Mouse (Mus musculus): ENCODE measurements at regions not wholly inside any gene's neighbourhood (a gene's known extent, or its start where the extent isn't known, plus 50 kb on each side); places are given as distances from the start of the nearest gene placed in this dataset.

DNA sequence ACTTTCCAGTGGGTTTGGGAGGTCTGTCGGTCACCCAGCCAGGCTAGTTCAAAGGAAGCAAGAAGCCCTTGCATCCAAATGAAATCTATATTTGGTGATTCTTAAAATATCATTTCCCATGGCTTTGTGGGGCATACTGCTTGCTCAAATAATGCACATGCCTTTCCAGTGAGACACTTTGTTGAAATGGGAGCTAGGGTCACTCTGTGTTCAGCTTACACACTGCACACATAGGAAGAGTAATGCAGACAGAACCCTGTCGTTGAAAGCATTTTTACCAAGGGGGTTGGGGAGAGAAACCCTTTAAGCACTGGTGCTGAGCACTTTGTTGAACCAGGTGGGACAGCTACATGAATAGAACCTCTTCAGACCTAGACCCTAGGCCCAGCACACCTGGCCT, 59.9 kb upstream of the Tmco5 start:
- Histone ChIP-seq H3K27me3 (ENCODE audit: insufficient read depth, low read length) (no peaks in the 10 kb centered on the region), H3K9ac (replicated peaks; ENCODE audit: low read length) (no peak overlapping the region), H3K4me2 (replicated peaks; ENCODE audit: low read depth, low read length) (no peak overlapping the region), H3K4me1 (ENCODE audit: insufficient read depth, low read length) (peaks cover 1% of the 10 kb centered on the region; the same call in 1 of the 2 replicates), H3K9me3 (ENCODE audit: low read length) (no peaks in the 10 kb centered on the region), H3K4me3 (ENCODE audit: low read length) (no peak overlapping the region), H3K36me3 (ENCODE audit: insufficient read depth, low read length) (no peaks in the 10 kb centered on the region), H3K27ac (ENCODE audit: low read length) (no peak overlapping the region)
- WGBS, result 51% methylated on average over 2 of the region's 2 CpGs
- ATAC-seq (ENCODE audit: low FRiP score, low TSS enrichment), result no peak

DNA sequence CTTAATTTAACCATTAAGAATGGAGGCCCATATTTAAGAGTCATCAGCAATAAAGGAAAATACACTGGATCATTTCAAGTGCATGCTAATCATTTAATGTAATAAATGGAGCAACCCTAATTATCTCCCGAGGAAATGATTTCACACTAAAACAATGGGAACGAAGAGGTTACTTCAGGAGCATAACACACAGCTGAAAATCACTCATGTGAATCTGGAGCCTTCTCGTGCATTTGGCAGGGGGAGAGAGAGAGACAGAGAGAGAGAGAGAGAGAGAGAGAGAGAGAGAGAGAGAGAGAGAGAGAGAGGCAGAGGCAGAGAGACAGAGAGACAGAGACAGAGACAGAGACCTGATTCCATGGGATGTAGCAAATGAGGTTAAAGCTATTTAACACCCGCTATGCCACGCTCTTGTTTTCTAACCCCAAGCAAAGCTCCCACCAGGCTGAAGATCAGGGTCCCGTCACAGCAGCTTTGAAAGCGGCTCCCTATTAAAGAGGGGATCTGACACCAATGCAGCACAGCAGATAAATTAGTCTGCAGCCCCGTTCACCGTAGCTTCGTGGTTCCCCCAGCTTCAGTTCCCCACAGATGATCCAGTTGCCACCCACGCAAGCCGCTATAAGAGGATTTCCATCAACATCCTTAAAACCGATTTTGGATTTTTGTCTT, 59.3 kb upstream of the Tmco5 start:
- ATAC-seq (ENCODE audit: low FRiP score, low TSS enrichment), result no peak

DNA sequence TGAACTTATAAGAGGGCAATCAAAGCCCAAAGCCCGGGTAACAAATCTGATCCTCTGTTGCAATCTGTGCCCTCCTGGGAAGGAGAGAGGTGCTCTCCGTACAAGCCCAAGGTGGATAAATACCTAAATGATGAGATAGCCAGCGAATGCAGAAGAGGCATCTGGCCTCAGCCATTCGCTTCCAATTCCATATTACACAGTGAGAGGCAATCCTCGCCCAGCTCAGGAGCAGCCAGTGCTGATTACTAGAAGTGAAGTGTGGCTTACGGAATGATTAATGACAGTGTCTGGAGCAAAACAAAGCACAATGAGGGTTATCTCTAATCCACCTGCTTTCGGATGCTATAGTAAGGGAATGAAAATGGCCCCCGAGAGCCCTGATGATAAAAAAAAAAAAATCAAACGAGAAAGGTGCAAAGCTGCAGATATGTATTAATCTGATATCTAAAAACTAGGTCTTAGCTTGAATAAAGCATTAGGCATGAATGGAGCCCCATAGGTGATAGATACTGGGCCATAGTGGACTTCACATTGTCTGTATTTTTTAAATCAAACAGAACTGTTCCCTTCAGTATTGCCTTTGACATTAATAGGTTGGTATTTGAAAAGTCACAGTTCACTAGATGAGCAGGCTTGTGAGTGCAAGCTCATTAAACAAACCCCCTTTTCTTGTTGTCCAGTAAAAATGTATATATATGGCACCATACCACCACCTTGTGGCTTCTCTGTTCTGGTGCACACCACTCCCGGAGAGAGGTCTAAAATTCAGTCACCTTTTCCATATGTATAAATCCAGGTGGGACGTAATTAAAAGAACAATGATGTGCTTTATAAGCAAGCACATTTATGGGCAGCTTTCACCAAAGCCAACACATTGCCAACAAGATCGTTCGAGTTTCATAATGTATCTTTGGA, 57.4 kb upstream of the Tmco5 start:
- ATAC-seq (ENCODE audit: low FRiP score, low TSS enrichment), result peak; percentile 27; the same call in 1 of the 2 replicates
- Histone ChIP-seq H3K27ac (ENCODE audit: low read length) (no peak overlapping the region), H3K27me3 (ENCODE audit: insufficient read depth, low read length) (no peaks in the 10 kb centered on the region), H3K36me3 (ENCODE audit: insufficient read depth, low read length) (no peaks in the 10 kb centered on the region), H3K4me2 (replicated peaks; ENCODE audit: low read depth, low read length) (no peak overlapping the region), H3K4me1 (ENCODE audit: insufficient read depth, low read length) (no peaks in the 10 kb centered on the region), H3K9ac (replicated peaks; ENCODE audit: low read length) (no peak overlapping the region), H3K9me3 (ENCODE audit: low read length) (no peaks in the 10 kb centered on the region), H3K4me3 (ENCODE audit: low read length) (no peak overlapping the region)
- WGBS, result 60% methylated on average over 13 of the region's 13 CpGs

More for the DNA sequence above, 59.3 kb upstream of the Tmco5 start:
- no peak overlapping the region for H3K27ac ChIP-seq (ENCODE audit: low read length)
- H3K9ac ChIP-seq (replicated peaks; ENCODE audit: low read length), result no peak overlapping the region
- no peak overlapping the region for H3K4me3 ChIP-seq (ENCODE audit: low read length)
- no peaks in the 10 kb centered on the region for H3K4me1 ChIP-seq (ENCODE audit: insufficient read depth, low read length)
- WGBS, result 44% methylated on average over 13 of the region's 13 CpGs
- H3K4me2 ChIP-seq (replicated peaks; ENCODE audit: low read depth, low read length), result no peak overlapping the region
- no peaks in the 10 kb centered on the region for H3K36me3 ChIP-seq (ENCODE audit: insufficient read depth, low read length)
- H3K27me3 ChIP-seq (ENCODE audit: insufficient read depth, low read length), result no peaks in the 10 kb centered on the region
- no peaks in the 10 kb centered on the region for H3K9me3 ChIP-seq (ENCODE audit: low read length)

Measured in kidney, embryonic 16.5 days (tissue).